Mouse (Mus musculus) adrenal gland, adult (tissue): ENCODE data around the gene Gm49388.
"Not testable (repeated sequence)": the region's sequence is repeated elsewhere in the genome, so short reads cannot be mapped to it uniquely, and the experiment has no call there.

Experiments
- DNase-seq, 2 experiments: peaks; one replicate each; pipeline ENCODE4 v3.0.0; 2022 to 2023; ENCODE audit warnings: low spot score in 1 of 2; ENCODE audit not compliant: inconsistent age in 2 of 2

Gm49388 gene

GRCm38 (mm10) chr7:127767671-127768345 lies 17.6 kb upstream of the Gm49388 start:
- DNase-seq: peak in 1 of 2 experiments; percentile 39

- peak in 1 of 2 experiments; percentile 76 for DNase-seq
Observed at GRCm38 (mm10) chr7:127768346-127768996, 16.9 kb upstream of the Gm49388 start.

GRCm38 (mm10) chr7:127768997-127769593 lies 16.3 kb upstream of the Gm49388 start:
- DNase-seq: peak; percentile 96 to 99

- DNase-seq: peak; percentile 92 to 97
Observed at GRCm38 (mm10) chr7:127769651-127770038, 15.8 kb upstream of the Gm49388 start, which contains the start of gene Orai3. Gene Orai3, plus strand, starts transcription at chr7:127769815.

GRCm38 (mm10) chr7:127770039-127770905 lies 15.1 kb upstream of the Gm49388 start:
- peak; percentile 29 to 68 for DNase-seq

GRCm38 (mm10) chr7:127771262-127771661 lies 14.1 kb upstream of the Gm49388 start:
- DNase-seq: no peak

- DNase-seq: peak in 1 of 2 experiments; percentile 68
Observed at GRCm38 (mm10) chr7:127772080-127772479, 13.3 kb upstream of the Gm49388 start.

- no peak for DNase-seq
Observed at GRCm38 (mm10) chr7:127772557-127772956, 12.9 kb upstream of the Gm49388 start.

- peak; percentile 78 to 91 for DNase-seq
Observed at GRCm38 (mm10) chr7:127773664-127774384, 11.6 kb upstream of the Gm49388 start.

GRCm38 (mm10) chr7:127775837-127776236 lies 9.6 kb upstream of the Gm49388 start:
- DNase-seq: not testable (repeated sequence)

GRCm38 (mm10) chr7:127776426-127776825 lies 9.0 kb upstream of the Gm49388 start, which contains the start of gene Setd1a:
Gene Setd1a, plus strand, starts transcription at chr7:127776670.
- DNase-seq: peak; percentile 93 to 97

GRCm38 (mm10) chr7:127776878-127777473 lies 8.4 kb upstream of the Gm49388 start:
- DNase-seq: peak; percentile 97 to 99

- peak; percentile 75 to 91 for DNase-seq
Observed at GRCm38 (mm10) chr7:127777474-127778266, 7.7 kb upstream of the Gm49388 start.

GRCm38 (mm10) chr7:127778350-127778749 lies 7.1 kb upstream of the Gm49388 start:
- DNase-seq: no peak

- peak in 1 of 2 experiments; percentile 45 for DNase-seq
Observed at GRCm38 (mm10) chr7:127797076-127797845, 11.9 kb downstream of the Gm49388 start.

- no peak for DNase-seq
Observed at GRCm38 (mm10) chr7:127798591-127798990, 13.2 kb downstream of the Gm49388 start.

GRCm38 (mm10) chr7:127799211-127799610 lies 13.8 kb downstream of the Gm49388 start:
- no peak for DNase-seq

- DNase-seq: peak in 1 of 2 experiments; percentile 54
Observed at GRCm38 (mm10) chr7:127799738-127800137, 14.3 kb downstream of the Gm49388 start.
